Mouse (Mus musculus) myocyte (in vitro differentiated cells): Measurements from ENCODE around the gene Palld. TPM values are rescaled to one million over a fixed set of nuclear protein-coding genes. Genes with fewer than 3 reads are reported as not detected.

Source experiments
- H3K27me3 ChIP-seq: one replicate; pipeline ENCODE4 v1.6.1; 2011; ENCODE audit not compliant: control insufficient read depth, insufficient read depth, insufficient read length
- H3K36me3 ChIP-seq: one replicate; pipeline ENCODE4 v1.6.1; 2011; ENCODE audit not compliant: control insufficient read depth, insufficient read depth
- H3K4me2 ChIP-seq: one replicate; pipeline ENCODE4 v1.6.1; 2011; ENCODE audit warnings: low read depth, control low read depth
- H3K4me3 ChIP-seq: one replicate; pipeline ENCODE4 v1.5.1; 2011; ENCODE audit warnings: mild to moderate bottlenecking, control low read depth, moderate library complexity
- H3K79me2 ChIP-seq: one replicate; pipeline ENCODE4 v1.6.1; 2011; ENCODE audit not compliant: control insufficient read depth, insufficient read depth
- H3ac ChIP-seq: one replicate; pipeline ENCODE4 v1.6.1; 2011; ENCODE audit not compliant: control insufficient read depth, insufficient read length
- CEBPB ChIP-seq: IDR thresholded peaks from 2 replicates; pipeline ENCODE4 v1.6.1; 2011; ENCODE audit warnings: mild to moderate bottlenecking, moderate library complexity; ENCODE audit not compliant: poor library complexity, insufficient read depth, severe bottlenecking
- E2F4 ChIP-seq: IDR thresholded peaks from one replicate; pipeline ENCODE4 v1.6.1; 2011; ENCODE audit warnings: mild to moderate bottlenecking, control low read depth, moderate library complexity; ENCODE audit not compliant: insufficient read depth
- MAX ChIP-seq: IDR thresholded peaks from one replicate; pipeline ENCODE4 v1.6.1; 2011; ENCODE audit warnings: low read depth, mild to moderate bottlenecking, control low read depth
- MYOD1 ChIP-seq, 3 experiments: IDR thresholded peaks; one replicate each; pipeline ENCODE4 v1.6.1; 2011; ENCODE audit warnings: control low read depth in 2 of 3, low read depth in 2 of 3, mild to moderate bottlenecking in 2 of 3, moderate library complexity in 1 of 3; ENCODE audit not compliant: insufficient read length in 2 of 3, control insufficient read depth in 1 of 3
- MYOG ChIP-seq, 3 experiments: IDR thresholded peaks; one replicate each; pipeline ENCODE4 v1.6.1; 2011; ENCODE audit warnings: control low read depth in 2 of 3, low read depth in 2 of 3, mild to moderate bottlenecking in 2 of 3; ENCODE audit not compliant: insufficient read length in 2 of 3, control insufficient read depth in 1 of 3, insufficient read depth in 1 of 3
- POLR2A ChIP-seq: IDR thresholded peaks from one replicate; pipeline ENCODE4 v1.6.1; 2011; ENCODE audit warnings: low read depth, mild to moderate bottlenecking, control low read depth, moderate library complexity; ENCODE audit not compliant: insufficient read length
- POLR2AphosphoS2 ChIP-seq: IDR thresholded peaks from one replicate; pipeline ENCODE4 v1.6.1; 2011; ENCODE audit warnings: low read depth, control low read depth; ENCODE audit not compliant: insufficient read length
- REST ChIP-seq: IDR thresholded peaks from one replicate; pipeline ENCODE4 v1.6.1; 2011; ENCODE audit warnings: mild to moderate bottlenecking, control low read depth, moderate library complexity; ENCODE audit not compliant: insufficient read depth, insufficient read length
- SRF ChIP-seq: IDR thresholded peaks from one replicate; pipeline ENCODE4 v1.6.1; 2011; ENCODE audit warnings: low read depth; ENCODE audit not compliant: control insufficient read depth, insufficient read length
- TCF12 ChIP-seq: IDR thresholded peaks from one replicate; pipeline ENCODE4 v1.6.1; 2011; ENCODE audit warnings: mild to moderate bottlenecking, control low read depth; ENCODE audit not compliant: poor library complexity, insufficient read depth, severe bottlenecking
- TCF3 ChIP-seq: IDR thresholded peaks from one replicate; pipeline ENCODE4 v1.6.1; 2011; ENCODE audit warnings: low read depth, control low read depth; ENCODE audit not compliant: insufficient read length
- USF1 ChIP-seq: IDR thresholded peaks from one replicate; pipeline ENCODE4 v1.6.1; 2011; ENCODE audit warnings: low read depth, mild to moderate bottlenecking, control low read depth, moderate library complexity
- polyA plus RNA-seq: library from polyadenylated mRNA; unstranded; fragments of >200 nt; fragmentation: generic; extraction: Trizol; gene quantifications from one replicate; pipeline ENCODE4 v1.2.1, GENCODE M21; 2012; ENCODE audit warnings: missing spikeins

Gene Palld
- polyA plus RNA-seq, 1 experiment, result 52.4 TPM

GRCm38 (mm10) chr8:61632331-61632730, 270.2 kb downstream of the Palld start:
- no peaks in the 10 kb centered on the region for H3K27me3 ChIP-seq
- TF ChIP-seq SRF (no peak), E2F4 (no peak), USF1 (no peak), REST (no peak), TCF12 (no peak), MYOD1 (IDR thresholded peaks at IDR 0.05; ENCODE audit: control insufficient read depth in 1 of 3, insufficient read length in 2 of 3, low read depth in 2 of 3) (no peak), TCF3 (no peak), MYOG (IDR thresholded peaks at IDR 0.05; ENCODE audit: control insufficient read depth in 1 of 3, insufficient read depth in 1 of 3, insufficient read length in 2 of 3, low read depth in 2 of 3) (no peak), POLR2A (no peak), CEBPB (no peak), MAX (no peak), POLR2AphosphoS2 (no peak)
- H3ac ChIP-seq, result no peak overlapping the region
- H3K4me3 ChIP-seq, result no peak overlapping the region
- H3K79me2 ChIP-seq, result no peaks in the 10 kb centered on the region
- no peak overlapping the region for H3K4me2 ChIP-seq
- no peaks in the 10 kb centered on the region for H3K36me3 ChIP-seq

- no peak for TF ChIP-seq POLR2AphosphoS2
- no peak for TF ChIP-seq CEBPB
- no peak for TF ChIP-seq SRF
- TF ChIP-seq MYOG (IDR thresholded peaks at IDR 0.05; ENCODE audit: control insufficient read depth in 1 of 3, insufficient read depth in 1 of 3, insufficient read length in 2 of 3, low read depth in 2 of 3), result no peak
- TF ChIP-seq USF1, result no peak
- TF ChIP-seq POLR2A, result no peak
- no peak for TF ChIP-seq MYOD1 (IDR thresholded peaks at IDR 0.05; ENCODE audit: control insufficient read depth in 1 of 3, insufficient read length in 2 of 3, low read depth in 2 of 3)
- TF ChIP-seq TCF3, result no peak
- no peak for TF ChIP-seq TCF12
- TF ChIP-seq E2F4, result no peak
- no peak for TF ChIP-seq MAX
- TF ChIP-seq REST, result no peak
- Histone ChIP-seq H3K36me3 (no peaks in the 10 kb centered on the region), H3K4me2 (no peak overlapping the region), H3K27me3 (no peaks in the 10 kb centered on the region), H3K4me3 (no peak overlapping the region), H3ac (no peak overlapping the region), H3K79me2 (no peaks in the 10 kb centered on the region)
Measured at GRCm38 (mm10) chr8:61629631-61629968, 272.9 kb downstream of the Palld start.

- TF ChIP-seq POLR2AphosphoS2, result no peak
- TF ChIP-seq SRF, result no peak
- Histone ChIP-seq H3K36me3 (no peaks in the 10 kb centered on the region), H3ac (no peak overlapping the region), H3K27me3 (no peaks in the 10 kb centered on the region), H3K4me2 (no peak overlapping the region), H3K79me2 (no peaks in the 10 kb centered on the region), H3K4me3 (no peak overlapping the region)
Measured at GRCm38 (mm10) chr8:61628938-61629630, 273.4 kb downstream of the Palld start.

GRCm38 (mm10) chr8:61626246-61626952, 276.1 kb downstream of the Palld start:
- TF ChIP-seq POLR2A, result no peak
- no peak for TF ChIP-seq REST
- TF ChIP-seq SRF, result no peak
- H3K4me3 ChIP-seq, result no peak overlapping the region
- no peaks in the 10 kb centered on the region for H3K79me2 ChIP-seq
- H3K27me3 ChIP-seq, result no peaks in the 10 kb centered on the region
- H3K36me3 ChIP-seq, result no peaks in the 10 kb centered on the region
- no peak overlapping the region for H3K4me2 ChIP-seq
- no peak overlapping the region for H3ac ChIP-seq

- H3K36me3 ChIP-seq, result no peaks in the 10 kb centered on the region
Measured at GRCm38 (mm10) chr8:61625656-61626210, 276.8 kb downstream of the Palld start.

More at GRCm38 (mm10) chr8:61625656-61626210, 276.8 kb downstream of the Palld start:
- no peak overlapping the region for H3ac ChIP-seq
- no peak overlapping the region for H3K4me3 ChIP-seq
- TF ChIP-seq MYOG (IDR thresholded peaks at IDR 0.05; ENCODE audit: control insufficient read depth in 1 of 3, insufficient read depth in 1 of 3, insufficient read length in 2 of 3, low read depth in 2 of 3) (no peak), MAX (no peak), REST (no peak), POLR2AphosphoS2 (no peak), MYOD1 (IDR thresholded peaks at IDR 0.05; ENCODE audit: control insufficient read depth in 1 of 3, insufficient read length in 2 of 3, low read depth in 2 of 3) (no peak)
- H3K27me3 ChIP-seq, result no peaks in the 10 kb centered on the region
- no peak overlapping the region for H3K4me2 ChIP-seq
- no peaks in the 10 kb centered on the region for H3K79me2 ChIP-seq
